Mouse (Mus musculus) lung, postnatal 0 days (tissue): ENCODE measurements around the gene Iscu.

ENCODE experiments used
- CTCF ChIP-seq: IDR thresholded peaks from 2 replicates; pipeline ENCODE4 v1.5.1; 2016; ENCODE audit warnings: antibody characterized with exemption, mild to moderate bottlenecking
- EP300 ChIP-seq: IDR thresholded peaks from 2 replicates; pipeline ENCODE4 v1.6.1; 2016; ENCODE audit warnings: antibody characterized with exemption, mild to moderate bottlenecking, control low read depth

DNA sequence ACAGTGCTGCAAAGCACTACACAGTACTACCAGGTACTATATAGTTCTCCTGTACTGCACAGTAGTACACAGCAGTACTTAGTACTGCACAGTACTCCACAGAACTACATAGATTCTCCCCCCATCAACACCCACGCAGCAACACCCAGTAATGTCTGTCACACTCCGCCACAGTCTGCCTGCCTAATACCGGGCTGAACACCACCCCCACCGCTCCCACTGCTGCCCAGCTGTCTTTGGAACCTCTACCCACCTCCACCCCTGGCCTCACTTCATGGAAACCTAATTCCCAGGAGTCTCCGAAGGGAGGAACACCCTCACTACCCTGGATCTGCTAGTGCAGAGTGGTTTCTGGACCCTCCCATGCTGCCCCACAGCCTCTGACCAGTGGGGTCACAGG is 8.2 kb downstream of the Iscu start:
- TF ChIP-seq CTCF, result no peak
- no peak for TF ChIP-seq EP300
